In the genomic region with DNA sequence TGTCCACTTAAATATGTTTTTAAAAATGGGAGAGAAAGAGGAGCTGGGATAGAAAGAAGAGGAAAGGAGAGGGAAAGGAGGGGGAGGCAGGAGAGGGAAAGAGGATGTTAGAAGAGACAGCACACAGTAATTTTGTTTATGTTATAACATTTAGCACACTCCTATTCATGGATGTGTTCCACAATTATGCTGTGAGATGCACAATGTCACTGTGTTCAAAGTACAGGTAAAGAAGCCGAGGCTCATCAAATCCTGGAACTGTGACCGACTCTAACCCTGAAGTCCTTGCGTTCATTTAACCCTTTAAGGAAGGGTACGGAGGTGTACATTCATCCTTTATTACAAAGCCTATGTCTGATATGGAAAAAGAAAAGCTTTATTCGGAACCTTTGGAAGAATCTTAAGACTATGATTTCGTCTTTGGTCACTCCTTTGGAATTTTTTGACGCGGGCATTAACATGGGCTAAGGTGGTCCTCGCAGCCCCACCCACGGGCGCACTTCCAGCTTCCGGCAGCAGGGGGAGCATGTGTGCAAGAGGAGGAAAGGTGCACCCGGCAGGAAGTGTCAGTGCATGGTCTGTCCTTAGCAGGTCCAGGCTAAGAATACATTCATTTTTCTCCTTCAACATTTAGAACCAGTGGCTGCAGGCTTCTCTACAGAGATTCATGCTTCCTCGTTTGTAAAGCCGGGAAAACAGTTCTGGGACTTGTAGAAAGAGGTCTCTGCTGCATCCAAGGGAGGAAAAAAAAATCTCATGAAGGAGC, we compare ENCODE assay signal across 8 mouse cellular contexts.
DNase-seq lines count a peak whose midpoint lies in the region; ATAC-seq and TF ChIP-seq lines count a peak whose summit lies in the region.

No protein-coding gene starts in this region.

- peak overlapping the region; percentile 57 for H3K4me2 ChIP-seq in forebrain, embryonic 15.5 days (replicated peaks)
- H3K4me2 ChIP-seq in lung, embryonic 14.5 days, result peak overlapping the region; percentile 67

- H3K36me3 ChIP-seq in forebrain, embryonic 15.5 days, result no peaks in the 10 kb centered on the region
- no peaks in the 10 kb centered on the region for H3K36me3 ChIP-seq in lung, embryonic 14.5 days (ENCODE audit: insufficient read depth)
- no peaks in the 10 kb centered on the region for H3K36me3 ChIP-seq in thymus, adult 2 months (ENCODE audit: control insufficient read depth, insufficient read depth, low read length)

- WGBS in forebrain, embryonic 15.5 days, result 1% methylated on average over 15 of the region's 15 CpGs
- 2% methylated on average over 15 of the region's 15 CpGs for WGBS in lung, embryonic 14.5 days
- 4% methylated on average over 15 of the region's 15 CpGs for WGBS in olfactory bulb, adult 2 months
- under 1% methylated on average over 15 of the region's 15 CpGs for WGBS in thymus, adult 2 months

- no peak for TF ChIP-seq POLR2A in olfactory bulb, adult 2 months (IDR thresholded peaks at IDR 0.05; ENCODE audit: insufficient read depth, low read depth, low read length)
- TF ChIP-seq POLR2A in thymus, adult 2 months (IDR thresholded peaks at IDR 0.05; ENCODE audit: control insufficient read depth, extremely low read depth, insufficient read depth, low read length, poor library complexity), result no peak

- peak; percentile 78 for ATAC-seq in forebrain, embryonic 15.5 days (replicated peaks)
- ATAC-seq in lung, embryonic 14.5 days (ENCODE audit: insufficient read depth), result peak; percentile 45

- H3K9me3 ChIP-seq in forebrain, embryonic 15.5 days, result no peaks in the 10 kb centered on the region
- H3K9me3 ChIP-seq in lung, embryonic 14.5 days (ENCODE audit: low read depth, low read length), result no peaks in the 10 kb centered on the region

- TF ChIP-seq CTCF in layer of hippocampus, adult 2 months (conservative IDR thresholded peaks at IDR 0.05), result peak; percentile 99
- peak; percentile 96 for TF ChIP-seq CTCF in lung, embryonic 14.5 days (IDR thresholded peaks at IDR 0.05; ENCODE audit: low read depth)
- TF ChIP-seq CTCF in olfactory bulb, adult 2 months (IDR thresholded peaks at IDR 0.05; ENCODE audit: insufficient read depth, low read depth, low read length), result peak; percentile 94
- TF ChIP-seq CTCF in thymus, adult 2 months (IDR thresholded peaks at IDR 0.05; ENCODE audit: borderline replicate concordance, control insufficient read depth, extremely low read depth, insufficient read depth, low read length, poor library complexity), result peak; percentile 96

- no peaks in the 10 kb centered on the region for H3K27me3 ChIP-seq in forebrain, embryonic 15.5 days
- no peaks in the 10 kb centered on the region for H3K27me3 ChIP-seq in lung, embryonic 14.5 days (ENCODE audit: insufficient read depth, low read length)
- no peaks in the 10 kb centered on the region for H3K27me3 ChIP-seq in thymus, adult 2 months (ENCODE audit: control insufficient read depth, insufficient read depth, low read length)

- peak overlapping the region; percentile 35 for H3K4me3 ChIP-seq in forebrain, embryonic 15.5 days
- H3K4me3 ChIP-seq in layer of hippocampus, adult 2 months, result peak overlapping the region; percentile 41
- H3K4me3 ChIP-seq in lung, embryonic 14.5 days (ENCODE audit: low read depth, low read length), result peak overlapping the region; percentile 21
- no peak overlapping the region for H3K4me3 ChIP-seq in olfactory bulb, adult 2 months (ENCODE audit: insufficient read depth, low read depth, low read length)
- H3K4me3 ChIP-seq in thymus, adult 2 months (ENCODE audit: control insufficient read depth, insufficient read depth, low read length), result no peak overlapping the region

- peak; percentile 80 for DNase-seq in ES-CJ7 (ENCODE audit: low read depth, low spot score)
- DNase-seq in cerebellum, adult 11 months, result peak; percentile 43
- DNase-seq in heart, postnatal 25 days (ENCODE audit: low spot score), result peak; percentile 67
- peak; percentile 55 to 84 for DNase-seq in layer of hippocampus, adult 2 months (ENCODE audit: low spot score in 2 of 2)
- DNase-seq in lung, embryonic 14.5 days, result peak; percentile 90
- peak; percentile 96 for DNase-seq in thymus, adult 2 months

- no peak overlapping the region for H3K9ac ChIP-seq in forebrain, embryonic 15.5 days (replicated peaks)
- H3K9ac ChIP-seq in lung, embryonic 14.5 days, result peak overlapping the region; percentile 38; the same call in 1 of the 2 replicates

- H3K4me1 ChIP-seq in forebrain, embryonic 15.5 days, result peaks cover 26% of the 10 kb centered on the region
- peaks cover 29% of the 10 kb centered on the region for H3K4me1 ChIP-seq in lung, embryonic 14.5 days (ENCODE audit: insufficient read depth)
- peaks cover 14% of the 10 kb centered on the region for H3K4me1 ChIP-seq in olfactory bulb, adult 2 months (ENCODE audit: control insufficient read depth, insufficient read depth, low read length)
- peaks cover 30% of the 10 kb centered on the region for H3K4me1 ChIP-seq in thymus, adult 2 months (replicated peaks; ENCODE audit: control insufficient read depth, insufficient read depth, low read length)

- no peak overlapping the region for H3K27ac ChIP-seq in forebrain, embryonic 15.5 days (replicated peaks)
- peak overlapping the region; percentile 28 for H3K27ac ChIP-seq in layer of hippocampus, adult 2 months
- peak overlapping the region; percentile 86 for H3K27ac ChIP-seq in lung, embryonic 14.5 days (ENCODE audit: low read depth)
- no peak overlapping the region for H3K27ac ChIP-seq in olfactory bulb, adult 2 months (ENCODE audit: insufficient read depth, low read depth, low read length)
- H3K27ac ChIP-seq in thymus, adult 2 months (ENCODE audit: control insufficient read depth, insufficient read depth, low read length), result peak overlapping the region; percentile 92

- intact Hi-C loops in heart, postnatal 25 days (cut with DNase I), result loop anchor here (1.0 to 5.0 kb wide), 8 partner anchors 76 to 359 kb away; partner anchors contain the start of gene Klf3

Comparison
In these comparisons a context has a peak if more than half of its experiments do, and no peak if none do; other contexts are left out.
1. DNase-seq: peak in every context shown above with its lines; median percentile 96 in thymus, adult 2 months; 90 in lung, embryonic 14.5 days; 80 in ES-CJ7; 70 in layer of hippocampus, adult 2 months; 67 in heart, postnatal 25 days; 43 in cerebellum, adult 11 months.
2. H3K27ac ChIP-seq: peak in layer of hippocampus, adult 2 months (single experiment), lung, embryonic 14.5 days (single experiment) and thymus, adult 2 months (single experiment); none in forebrain, embryonic 15.5 days (single experiment) and olfactory bulb, adult 2 months (single experiment).
3. H3K4me3 ChIP-seq: peak in forebrain, embryonic 15.5 days (single experiment), layer of hippocampus, adult 2 months (single experiment) and lung, embryonic 14.5 days (single experiment); none in olfactory bulb, adult 2 months (single experiment) and thymus, adult 2 months (single experiment).
4. Peak in every context shown above with its lines, with median percentiles within 50 percentile points of each other: CTCF ChIP-seq.